Mouse (Mus musculus) granulocyte monocyte progenitor cell, adult 5-6 weeks (primary cell): ENCODE measurements at regions not wholly inside any gene's neighbourhood (a gene's known extent, or its start where the extent isn't known, plus 50 kb on each side); places are given as distances from the start of the nearest gene placed in this dataset.
A peak's percentile ranks its signal among the peaks of the same experiment; 100 is the strongest.

Experiments
- ATAC-seq: replicated peaks from 2 replicates; pipeline ENCODE4 v1.8.0; 2016; ENCODE audit warnings: mild to moderate bottlenecking, moderate TSS enrichment, inconsistent platforms; ENCODE audit not compliant: poor library complexity, severe bottlenecking

DNA sequence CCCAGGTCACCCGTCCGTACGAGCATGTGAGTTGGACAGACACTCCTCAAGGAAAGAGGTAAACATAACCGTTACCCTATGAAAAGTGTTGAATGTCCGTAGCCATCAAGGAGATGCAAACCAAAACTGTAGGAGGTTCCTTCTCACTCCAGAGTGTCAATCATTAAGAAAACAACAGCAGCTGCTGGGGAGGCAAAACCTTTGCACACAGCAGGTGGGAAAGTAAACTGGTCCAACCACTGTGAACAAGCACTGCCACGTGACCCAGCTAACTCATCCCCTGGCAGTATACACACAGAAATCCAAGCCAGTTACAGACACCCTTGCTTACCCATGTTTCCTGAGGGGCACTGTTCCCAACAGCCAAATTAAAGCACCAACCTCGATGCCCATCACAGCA lies 54.7 kb upstream of the Irx5 start:
- no peak for ATAC-seq

DNA sequence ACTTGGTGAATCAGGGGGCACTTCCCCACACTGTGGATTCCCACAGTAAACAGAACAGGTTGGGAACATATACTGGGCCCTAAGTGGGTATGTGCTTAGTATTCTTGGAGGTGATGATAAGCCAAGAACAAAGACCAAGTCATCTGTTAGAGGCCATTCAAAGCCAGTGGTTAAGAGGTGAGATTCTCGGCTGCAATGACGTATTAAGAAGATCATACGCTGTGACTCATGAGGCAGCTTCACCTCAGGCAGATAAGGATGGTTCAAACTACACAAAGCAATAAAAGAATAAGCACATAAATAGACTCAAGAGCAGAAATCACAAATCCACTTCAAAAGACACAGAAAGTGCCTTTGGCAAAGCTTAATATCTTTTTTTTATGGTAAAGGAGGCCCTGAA lies 56.4 kb upstream of the Irx5 start:
- no peak for ATAC-seq

DNA sequence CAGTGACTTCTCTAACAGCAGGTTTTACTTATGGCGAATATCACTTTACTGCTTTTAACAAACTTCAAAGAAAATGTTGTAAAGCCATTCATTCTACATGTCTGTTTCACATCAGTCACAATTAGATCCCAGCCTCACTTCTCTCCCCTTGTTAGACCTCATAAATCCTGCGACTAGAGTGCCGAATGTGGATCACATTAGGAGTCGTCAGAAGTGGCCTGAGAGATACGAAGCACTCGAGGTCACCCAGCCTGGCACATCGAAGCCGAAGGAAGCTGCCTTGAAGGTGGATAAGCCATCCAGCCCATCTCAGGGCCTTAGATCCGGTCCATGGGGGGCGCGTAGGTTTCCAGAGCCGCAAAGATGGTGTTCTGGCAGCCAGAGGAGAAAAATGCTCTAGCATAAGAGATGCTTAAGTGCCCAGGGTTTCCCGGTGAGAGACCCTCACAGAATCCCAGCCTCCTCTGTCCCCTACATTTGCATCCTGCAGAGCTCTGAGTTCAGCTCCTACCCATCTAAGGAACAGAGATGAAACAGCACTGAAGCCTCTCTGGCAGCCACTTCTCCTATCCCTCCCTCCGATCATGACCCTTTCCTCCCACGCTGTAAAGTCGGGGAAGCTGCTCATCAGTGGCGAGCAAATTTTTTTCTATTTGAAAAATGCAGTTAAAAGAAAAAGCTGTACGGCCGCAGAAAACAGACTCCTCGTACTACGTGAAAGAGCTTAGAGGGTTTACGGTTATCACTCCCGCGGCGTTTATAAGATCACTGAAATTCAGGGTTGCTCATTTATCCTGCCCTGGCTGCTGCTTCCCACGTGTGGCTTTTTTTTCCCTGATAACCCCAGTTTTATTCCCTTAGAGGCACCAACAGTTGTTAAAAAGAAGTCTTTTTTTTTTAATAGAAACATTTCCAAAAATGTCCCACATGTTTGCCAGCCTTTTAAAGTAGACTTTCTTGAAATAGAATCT lies 70.3 kb upstream of the Irx5 start:
- ATAC-seq = no peak

DNA sequence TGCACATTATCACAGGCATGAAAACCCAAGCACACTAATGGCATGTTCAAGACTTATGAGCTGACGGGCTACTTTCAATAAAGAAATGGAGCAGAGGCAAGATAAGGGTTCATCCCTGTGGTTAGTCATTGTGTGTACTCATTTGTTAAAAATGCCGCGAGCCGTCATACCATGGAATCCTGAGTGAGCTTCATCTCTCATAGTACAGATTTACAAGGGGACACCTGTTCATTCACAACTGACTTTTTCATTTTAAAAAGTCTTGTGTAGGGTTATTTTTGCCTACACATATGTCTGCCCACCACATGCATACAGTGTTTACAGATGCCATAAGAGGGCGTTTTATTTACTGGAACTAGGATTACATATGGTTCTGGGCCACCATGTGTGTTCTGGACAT lies 81.7 kb upstream of the Irx5 start:
- ATAC-seq = no peak

DNA sequence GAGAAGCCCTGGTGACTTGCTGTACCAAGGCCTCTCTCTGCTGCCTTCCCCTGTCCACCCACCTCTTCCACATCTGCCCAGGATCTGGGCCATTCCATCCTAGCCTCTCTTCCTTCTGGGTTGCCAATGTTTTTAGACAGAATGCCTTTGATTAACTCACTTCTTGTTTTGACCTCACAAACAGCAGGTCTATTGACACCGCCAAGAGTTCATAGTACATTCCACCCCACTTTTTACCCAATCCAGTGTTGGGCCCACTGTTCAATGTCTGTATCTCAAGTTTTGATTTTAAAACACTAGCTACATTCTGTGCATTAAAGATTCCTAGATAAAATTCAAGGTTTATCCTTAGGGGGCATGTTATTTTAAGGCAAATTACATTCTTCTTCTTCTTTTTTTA lies 84.7 kb upstream of the Irx5 start:
- ATAC-seq = no peak

DNA sequence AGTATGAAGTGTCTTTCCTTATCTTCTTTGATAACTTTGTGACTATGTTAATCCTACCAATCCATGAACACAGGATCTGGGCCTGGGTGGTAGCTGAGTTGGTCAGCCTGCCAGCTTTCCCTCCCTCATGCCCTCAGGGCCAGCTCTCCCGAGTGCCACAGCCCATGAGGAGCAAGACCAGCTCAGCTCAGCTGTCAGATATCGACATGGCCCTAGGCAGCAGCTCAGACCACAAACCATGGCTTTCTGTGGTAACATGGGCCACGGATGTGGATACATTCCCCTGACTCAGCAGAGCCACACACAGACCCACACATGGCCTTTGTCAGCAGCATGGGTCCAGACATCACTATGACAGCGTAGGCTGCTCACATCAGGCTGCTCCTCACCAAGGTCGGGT lies 85.4 kb upstream of the Irx5 start:
- ATAC-seq = no peak

DNA sequence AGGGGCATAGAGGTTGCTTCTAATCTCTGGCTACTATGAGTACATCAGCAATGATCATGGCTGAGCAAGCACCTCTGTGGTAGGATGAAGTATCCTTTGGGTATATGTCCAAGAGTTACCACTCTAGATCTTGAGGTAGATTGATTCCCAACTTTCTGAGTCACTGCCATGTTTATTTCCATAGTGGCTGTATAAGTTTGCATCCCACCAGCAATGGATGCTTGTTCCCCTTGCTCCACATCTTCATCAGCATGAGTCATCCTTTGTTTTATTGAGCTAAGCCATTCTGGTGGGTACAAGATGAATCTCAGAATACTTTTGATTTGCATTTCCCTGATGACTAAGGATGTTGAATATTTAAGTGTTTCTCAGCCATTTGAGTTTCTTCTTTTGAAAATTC lies 86.8 kb upstream of the Irx5 start:
- no peak for ATAC-seq

DNA sequence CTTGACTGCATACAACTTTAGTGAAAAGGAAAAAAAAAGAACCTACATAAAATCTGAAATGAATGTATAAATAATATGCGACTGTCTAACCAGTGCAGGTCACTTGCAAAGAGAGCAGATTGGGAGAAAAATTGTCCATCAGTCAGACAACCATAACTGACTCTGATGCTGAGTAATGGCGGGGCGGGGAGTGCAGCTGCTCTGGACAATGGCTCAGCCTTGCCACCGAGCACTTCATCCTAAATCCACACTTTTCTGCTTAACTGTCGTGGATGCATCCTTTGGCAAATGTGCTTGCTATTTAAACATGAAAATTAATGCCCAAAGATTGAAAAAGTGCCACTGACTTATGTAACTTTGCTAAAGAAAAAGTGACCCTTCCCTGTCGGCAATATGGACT lies 90.0 kb upstream of the Irx5 start:
- no peak for ATAC-seq

DNA sequence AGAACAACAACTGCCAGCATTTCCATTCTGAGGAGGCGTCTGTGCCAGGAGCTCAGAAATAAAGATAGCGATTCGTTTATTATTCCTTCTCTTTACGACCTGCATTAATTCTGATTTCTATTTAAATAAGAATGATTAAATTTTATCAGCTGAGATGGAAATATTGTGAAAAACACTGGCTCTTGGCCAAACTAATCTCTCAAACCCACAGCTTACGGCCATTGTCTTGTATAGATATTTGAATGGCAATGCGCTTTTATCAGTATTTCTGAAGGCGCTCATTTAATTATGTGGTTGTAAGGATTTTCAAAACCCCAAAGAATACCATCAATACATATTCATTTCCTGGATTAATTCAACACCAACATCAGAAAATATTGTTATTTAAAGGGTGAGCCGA lies 97.4 kb upstream of the Irx5 start:
- ATAC-seq = no peak

DNA sequence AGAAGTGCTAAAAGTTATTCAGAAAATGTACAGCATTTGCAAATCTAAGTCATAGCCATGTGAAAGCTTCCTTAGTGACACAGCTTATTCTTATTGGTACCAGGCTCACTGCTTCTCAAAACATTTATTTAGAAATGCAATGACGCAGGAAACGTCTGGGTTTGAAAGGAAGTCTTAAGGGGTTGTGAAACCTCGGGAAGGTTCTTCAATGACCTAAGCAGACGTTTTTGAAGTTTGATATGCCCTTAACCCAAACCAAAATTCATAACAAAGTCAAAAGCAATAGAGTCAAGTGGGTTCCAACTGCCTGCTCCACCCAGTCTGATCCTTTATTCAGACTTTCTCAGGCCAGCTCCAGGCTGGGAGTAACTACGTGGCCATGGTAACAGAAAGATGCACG lies 99.2 kb upstream of the Irx5 start:
- peak; percentile 86 for ATAC-seq

DNA sequence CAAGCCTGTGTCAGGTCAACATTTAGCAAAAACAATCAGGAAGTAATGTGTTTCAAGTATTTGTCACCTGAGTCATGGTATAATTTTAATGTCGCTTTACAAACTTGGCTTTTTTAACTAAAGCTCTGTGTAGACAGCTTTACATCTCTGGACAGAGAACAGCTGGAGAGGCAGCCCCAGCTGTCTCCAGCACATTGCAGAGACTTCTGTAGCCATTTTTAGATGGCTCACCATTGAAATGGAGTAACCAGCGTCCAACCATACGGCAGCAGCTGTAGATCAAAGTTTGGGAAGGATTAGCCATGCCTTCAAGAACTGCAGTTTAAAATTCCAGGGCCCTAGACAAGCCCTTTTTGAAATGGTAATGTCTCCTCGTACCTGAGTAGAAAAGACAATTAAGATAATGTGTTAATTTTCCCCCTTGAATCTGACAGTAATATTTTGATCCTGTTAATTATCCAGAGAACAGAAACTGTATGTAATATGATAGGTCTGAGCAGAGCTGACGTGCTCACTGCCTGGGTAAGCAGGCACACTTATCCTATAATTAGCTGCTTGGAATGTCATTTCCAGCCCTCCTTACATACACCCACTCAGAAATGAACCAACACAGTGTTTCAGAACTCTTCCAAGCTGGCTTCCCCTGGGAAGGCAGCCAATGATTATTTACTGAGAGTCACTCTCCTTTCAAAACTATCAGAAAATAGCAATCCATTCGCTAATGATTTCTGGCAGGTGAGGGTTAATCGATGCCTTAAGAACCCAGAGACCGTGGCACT lies 104.6 kb upstream of the Irx5 start:
- no peak for ATAC-seq

DNA sequence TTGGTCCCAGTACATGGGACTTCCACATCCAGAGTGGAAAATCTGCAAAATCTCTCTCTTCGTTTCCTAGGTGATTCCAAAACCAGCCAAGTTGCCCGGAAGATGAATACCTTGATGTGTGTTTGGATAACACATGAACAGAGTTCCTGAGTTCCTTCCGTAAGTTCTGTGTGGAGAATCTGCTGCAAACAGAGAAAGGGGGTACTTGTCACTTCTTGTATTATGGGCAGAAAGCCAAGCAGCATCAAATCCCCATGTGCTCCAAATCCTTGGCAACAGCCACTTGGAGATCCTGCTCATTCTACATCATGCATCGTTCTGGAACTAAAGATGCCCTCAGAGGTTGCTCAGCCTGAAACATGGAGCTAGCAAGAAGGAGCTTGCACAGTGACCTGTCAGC lies 111.1 kb upstream of the Irx5 start:
- ATAC-seq = no peak

DNA sequence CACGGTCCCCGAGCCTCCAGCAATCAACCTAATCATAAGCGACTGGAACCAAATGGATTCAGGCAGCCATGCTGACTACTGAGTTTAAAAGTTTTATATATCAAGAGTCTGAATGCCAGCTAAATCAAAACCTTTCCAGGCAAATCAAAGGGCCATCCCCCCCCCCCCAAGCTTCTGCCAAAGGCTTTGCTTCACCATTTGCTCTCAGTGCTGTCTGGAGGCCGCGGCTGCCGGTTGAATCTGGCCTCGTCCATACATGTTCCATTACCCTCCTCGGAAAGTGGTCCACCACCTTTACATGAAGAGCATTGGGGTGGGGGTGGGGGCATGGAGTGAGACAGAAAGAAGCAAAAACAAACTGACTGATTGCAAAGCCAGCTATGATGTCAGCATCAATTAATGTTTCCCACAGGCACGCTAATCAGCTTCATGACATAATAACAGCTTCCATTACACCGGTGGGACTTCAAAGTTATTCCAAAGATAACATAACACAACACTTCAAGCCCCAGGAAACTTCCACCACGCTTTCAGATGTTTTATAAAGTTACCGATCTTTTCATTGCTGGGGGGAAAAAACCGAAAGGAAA lies 116.6 kb upstream of the Irx5 start:
- no peak for ATAC-seq

DNA sequence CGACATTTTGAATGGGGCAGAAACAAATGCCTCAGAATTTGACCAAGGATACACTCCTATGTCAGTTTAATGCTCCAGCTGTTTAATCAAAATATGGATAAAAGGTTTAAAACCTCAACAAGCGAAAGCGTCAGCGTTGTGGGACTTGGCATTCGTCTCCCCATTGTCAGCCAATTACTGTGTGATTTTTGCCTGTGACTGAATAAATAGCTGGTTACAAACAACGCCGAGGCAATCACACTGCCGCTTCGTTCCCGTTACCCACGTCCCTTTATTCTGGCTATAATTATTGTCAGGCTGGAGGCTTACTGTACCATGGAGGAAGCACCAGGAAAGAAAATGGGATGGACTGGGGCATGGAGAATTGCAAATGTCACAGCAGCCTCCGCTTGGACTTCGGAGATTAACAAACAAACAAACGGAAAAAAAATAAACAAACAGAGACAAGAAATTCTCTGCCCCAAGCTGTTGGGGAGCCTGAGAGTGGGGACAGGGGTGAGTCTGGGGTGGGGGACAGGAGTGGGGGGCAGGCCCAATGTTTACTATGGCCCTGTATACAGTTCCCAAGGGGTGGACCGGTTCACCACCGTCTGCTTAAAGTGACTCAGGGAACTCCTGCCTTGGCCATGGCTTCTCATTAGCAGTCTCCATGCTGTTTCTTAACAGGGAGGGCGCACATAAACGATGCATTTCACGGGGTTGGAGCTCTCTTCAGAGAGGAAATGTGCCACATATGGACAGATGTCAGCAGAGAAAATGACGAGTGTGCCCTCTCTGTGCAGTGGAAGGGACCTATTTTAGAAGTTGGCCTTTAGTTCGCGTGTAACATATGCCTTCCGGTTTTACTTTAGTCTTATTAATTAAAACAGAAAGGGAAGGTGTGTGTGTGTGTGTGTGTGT lies 125.8 kb upstream of the Irx5 start:
- no peak for ATAC-seq

DNA sequence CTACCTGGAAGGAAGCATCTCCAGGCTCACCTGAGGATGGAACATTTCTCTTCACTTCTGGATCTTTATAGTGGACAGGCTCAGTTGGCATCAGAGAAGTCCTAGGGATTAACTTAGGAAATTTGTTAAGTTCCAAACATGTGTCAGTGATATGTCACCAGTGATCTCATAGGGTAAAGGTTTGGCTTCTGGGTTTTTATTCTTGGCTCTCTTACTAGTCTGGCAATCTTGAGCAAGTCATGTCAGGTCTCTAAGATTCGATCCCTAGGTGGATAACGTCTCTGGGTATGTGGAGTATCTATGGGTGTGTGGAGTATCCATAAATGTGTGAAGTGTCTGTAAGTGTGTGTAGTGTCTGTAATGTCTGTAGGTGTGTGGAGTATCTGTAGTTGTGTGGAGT lies 127.9 kb upstream of the Irx5 start:
- ATAC-seq = no peak

DNA sequence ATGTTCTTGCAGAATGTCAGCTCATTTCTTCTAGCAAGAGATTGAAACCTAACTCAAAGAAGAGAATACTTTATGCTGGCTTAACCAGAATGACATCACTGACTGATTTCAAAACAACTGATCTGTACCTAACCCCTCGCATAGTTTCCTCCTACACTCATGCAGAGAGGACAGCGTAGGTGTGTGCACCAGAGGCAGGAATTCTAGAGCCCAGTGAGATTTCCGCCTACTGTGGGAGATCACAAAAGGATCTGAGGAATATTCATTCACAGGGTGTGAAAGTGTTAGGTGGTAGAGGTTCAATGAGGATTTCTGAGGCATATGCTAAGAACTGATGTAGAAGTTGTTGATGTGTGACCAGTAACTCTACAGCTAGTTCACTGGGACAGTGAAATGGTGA lies 132.5 kb upstream of the Irx5 start:
- ATAC-seq = no peak

DNA sequence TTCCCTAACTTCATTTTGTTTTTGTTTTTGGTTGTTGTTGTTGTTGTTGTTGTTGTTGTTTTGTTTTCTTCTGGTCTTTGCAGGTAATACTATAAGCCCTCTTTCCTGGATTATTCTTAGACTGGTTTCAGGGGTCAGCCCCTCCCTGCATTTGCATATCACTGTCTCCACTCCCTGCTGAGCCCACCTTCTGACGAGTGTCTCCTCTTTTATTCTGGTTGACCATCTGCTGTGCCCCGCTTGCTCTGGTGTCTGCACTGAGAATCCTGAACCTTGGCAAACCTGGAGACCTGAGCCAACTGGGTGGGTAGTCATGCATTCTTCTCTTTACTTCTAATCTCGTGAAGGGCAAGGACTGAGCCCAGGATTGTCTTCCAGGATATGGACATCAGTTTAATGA lies 134.4 kb upstream of the Irx5 start:
- no peak for ATAC-seq

DNA sequence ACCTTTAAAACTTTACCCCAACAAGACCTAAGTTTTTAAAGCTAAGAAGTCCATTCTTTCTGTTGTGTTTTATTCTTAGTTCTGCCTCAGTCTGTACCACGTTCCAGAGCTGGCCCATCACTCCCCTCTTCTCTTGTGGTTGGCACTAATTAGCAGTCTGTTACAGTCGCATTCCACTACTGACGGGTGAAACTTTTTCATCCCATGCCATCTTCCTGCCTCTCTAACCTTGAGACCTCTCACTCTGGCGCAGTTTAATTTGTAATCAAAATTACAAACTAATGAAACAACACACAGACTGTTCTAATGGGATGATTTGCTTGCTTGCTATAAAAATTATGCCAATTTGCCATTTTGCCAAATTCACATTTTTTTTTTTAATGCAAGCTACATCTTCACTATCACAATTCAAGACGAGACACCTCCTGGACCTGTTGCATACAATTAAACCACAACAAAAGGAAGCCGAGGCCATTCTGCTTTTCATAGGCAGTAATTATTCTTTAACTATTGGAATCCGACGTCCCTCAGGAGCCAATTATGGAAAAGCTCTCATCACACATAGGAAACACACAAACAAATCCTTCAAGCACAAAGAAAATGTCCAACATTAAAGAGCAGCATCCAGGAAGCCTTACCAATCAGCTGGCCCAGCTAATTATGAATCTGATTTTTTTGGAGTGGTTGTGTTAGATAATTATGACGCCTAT lies 138.1 kb upstream of the Irx5 start:
- no peak for ATAC-seq

DNA sequence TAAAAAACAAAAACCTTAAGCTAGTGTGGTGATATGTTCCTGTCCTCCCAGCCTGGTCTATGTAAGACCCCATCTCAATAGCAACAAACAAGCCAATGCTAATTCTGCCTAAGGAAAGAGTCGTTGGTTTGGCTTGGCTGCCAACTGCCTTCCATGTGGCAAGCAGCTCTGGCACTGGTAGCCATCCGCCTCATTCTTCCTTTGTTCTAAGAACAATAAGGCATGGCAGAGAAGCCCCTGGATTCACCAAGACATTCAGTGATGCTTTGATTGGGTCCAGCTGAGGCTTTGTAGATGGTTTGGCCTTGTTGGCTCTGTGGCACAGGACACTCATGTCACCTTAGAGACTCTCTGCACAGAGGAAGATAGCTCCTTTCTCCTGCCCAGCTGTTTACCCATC lies 139.9 kb upstream of the Irx5 start:
- ATAC-seq = no peak

DNA sequence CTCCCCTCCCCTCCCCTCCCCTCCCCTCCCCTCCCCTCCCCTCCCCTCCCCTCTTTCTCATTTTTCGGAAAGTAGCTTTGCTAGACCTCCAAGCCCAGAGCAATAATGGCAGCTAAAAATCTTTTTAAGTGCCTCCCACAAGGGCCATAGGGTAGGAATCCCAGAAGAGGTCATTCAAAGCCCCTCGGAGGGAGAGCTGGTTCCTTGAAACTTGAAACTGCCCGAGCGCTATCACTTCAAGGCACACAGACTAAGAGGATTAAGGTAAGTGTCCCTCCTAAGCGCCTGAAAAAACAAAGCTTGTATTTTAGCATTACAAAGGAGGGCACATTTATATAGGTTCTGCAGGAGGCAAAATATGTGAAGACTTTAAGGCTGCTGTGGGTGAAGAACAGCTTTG lies 141.2 kb upstream of the Irx5 start:
- ATAC-seq = no peak
